Mouse (Mus musculus) small intestine, adult 2 months (tissue): ENCODE measurements around the gene Cyp2j13. TPM values are rescaled to one million over a fixed set of nuclear protein-coding genes. Genes with fewer than 3 reads are reported as not detected.
"Not testable (repeated sequence)": the region's sequence is repeated elsewhere in the genome, so short reads cannot be mapped to it uniquely, and the experiment has no call there.

Experiments
- H3K27ac ChIP-seq: fragments of 200-500 bp; 2 replicates; pipeline ENCODE4 v1.5.1; 2012; ENCODE audit warnings: low read depth, low read length, control low read depth, inconsistent platforms; ENCODE audit not compliant: insufficient read depth
- H3K27me3 ChIP-seq: fragments of 200-500 bp; 2 replicates; pipeline ENCODE4 v1.6.1; 2012; ENCODE audit warnings: mild to moderate bottlenecking, moderate library complexity, low read length, inconsistent platforms; ENCODE audit not compliant: control insufficient read depth, insufficient read depth
- H3K36me3 ChIP-seq: fragments of 200-500 bp; 2 replicates; pipeline ENCODE4 v1.6.1; 2012; ENCODE audit warnings: mild to moderate bottlenecking, low read length, control low read depth, inconsistent platforms; ENCODE audit not compliant: control insufficient read depth, insufficient read depth
- H3K4me1 ChIP-seq: fragments of 200-500 bp; 2 replicates; pipeline ENCODE4 v1.6.1; 2012; ENCODE audit warnings: low read length, inconsistent platforms, mixed read lengths; ENCODE audit not compliant: control insufficient read depth, insufficient read depth, insufficient read length
- H3K4me3 ChIP-seq: fragments of 200-500 bp; 2 replicates; pipeline ENCODE4 v1.5.1; 2012; ENCODE audit warnings: low read depth, mild to moderate bottlenecking, control low read depth, inconsistent platforms, low read length, moderate library complexity
- CTCF ChIP-seq: fragments of 200-500 bp; IDR thresholded peaks from 2 replicates; pipeline ENCODE4 v1.5.1; 2012; ENCODE audit warnings: low read depth, mild to moderate bottlenecking, control low read depth, inconsistent platforms, low read length, moderate library complexity, mixed read lengths; ENCODE audit not compliant: insufficient replicate concordance, insufficient read length; ENCODE audit errors: extremely low read depth
- POLR2A ChIP-seq: fragments of 200-500 bp; IDR thresholded peaks from 2 replicates; pipeline ENCODE4 v1.6.1; 2012; ENCODE audit warnings: low read depth, mild to moderate bottlenecking, control low read depth, inconsistent platforms, low read length, moderate library complexity
- WGBS: fragments of 180-500 bp; shearing (Covaris S2); methylation state at CpG from one replicate; pipeline ENCODE4 v1.1.7; 2018; 5-methylcytosine and 5-hydroxymethylcytosine counted together
- polyA plus RNA-seq: library from polyadenylated mRNA; depleted of rRNA; stranded (reverse); fragments of >200 nt; gene quantifications from 2 replicates; pipeline ENCODE4 v1.2.3, GENCODE M21; 2012; rRNA removed

Cyp2j13 gene
- polyA plus RNA-seq, 1 experiment = not detected

- Histone ChIP-seq H3K27ac (no peak overlapping the region), H3K4me1 (no peaks in the 10 kb centered on the region), H3K36me3 (peaks cover 6% of the 10 kb centered on the region), H3K4me3 (no peak overlapping the region), H3K27me3 (no peaks in the 10 kb centered on the region)
- 88% methylated on average over 1 of the region's 1 CpGs for WGBS
- TF ChIP-seq CTCF (no peak), POLR2A (no peak)
Measured at GRCm38 (mm10) chr4:96028412-96028811, 48.9 kb downstream of the Cyp2j13 start.

- Histone ChIP-seq H3K36me3 (peaks cover 32% of the 10 kb centered on the region), H3K4me1 (no peaks in the 10 kb centered on the region), H3K4me3 (no peak overlapping the region), H3K27me3 (no peaks in the 10 kb centered on the region), H3K27ac (no peak overlapping the region)
- TF ChIP-seq POLR2A = no peak
- TF ChIP-seq CTCF = no peak
Measured at GRCm38 (mm10) chr4:96022803-96023202, 54.5 kb downstream of the Cyp2j13 start.

- Histone ChIP-seq H3K36me3 (peaks cover 41% of the 10 kb centered on the region), H3K27me3 (no peaks in the 10 kb centered on the region), H3K4me3 (no peak overlapping the region), H3K27ac (no peak overlapping the region), H3K4me1 (no peaks in the 10 kb centered on the region)
- 96% methylated on average over 1 of the region's 1 CpGs for WGBS
- TF ChIP-seq CTCF (no peak), POLR2A (no peak)
Measured at GRCm38 (mm10) chr4:96016875-96017274, 60.5 kb downstream of the Cyp2j13 start.

- WGBS = 95% methylated on average over 17 of the region's 17 CpGs
- not testable (repeated sequence) for H3K27ac ChIP-seq, H3K36me3 ChIP-seq, H3K4me1 ChIP-seq, H3K4me3 ChIP-seq, H3K27me3 ChIP-seq
Measured at GRCm38 (mm10) chr4:95982221-95982620, 95.1 kb downstream of the Cyp2j13 start.

Other genes starting within 250 kb of the Cyp2j13 start
- gene Hook1, start 110.3 kb downstream of the Cyp2j13 start, polyA plus RNA-seq = 6.4 and 8.3 TPM in 2 replicates
- not detected in 2 replicates for gene Cyp2j12, start 63.6 kb upstream of the Cyp2j13 start, polyA plus RNA-seq
- not detected in 2 replicates for gene Cyp2j7, start 159.1 kb upstream of the Cyp2j13 start, polyA plus RNA-seq